Mouse (Mus musculus) ES-E14 (cell line): ENCODE results near the gene Stpg1. TPM values are rescaled to one million over a fixed set of nuclear protein-coding genes. Genes with fewer than 3 reads are reported as not detected.
A peak's percentile ranks its signal among the peaks of the same experiment; 100 is the strongest.

Experiments
- DNase-seq: peaks from one replicate; pipeline ENCODE4 v3.0.0-alpha.2; 2013; ENCODE audit warnings: low read depth, low spot score
- H3K27ac ChIP-seq: 2 replicates; pipeline ENCODE4 v1.5.1; 2012; ENCODE audit warnings: low read depth, mild to moderate bottlenecking, low read length, moderate library complexity, mixed read lengths; ENCODE audit not compliant: poor library complexity, insufficient read depth, severe bottlenecking
- H3K36me3 ChIP-seq: 2 replicates; pipeline ENCODE4 v1.6.1; 2012; ENCODE audit warnings: mild to moderate bottlenecking, low read length, moderate library complexity, mixed read lengths; ENCODE audit not compliant: control insufficient read depth, poor library complexity, insufficient read depth, severe bottlenecking
- H3K4me1 ChIP-seq, 2 experiments: fragments of 150-350 bp in 1 of 2; sonication (generic) in 1 of 2; 2 replicates each; pipeline ENCODE4 v1.6.1; 2012; ENCODE audit warnings: low read length in 2 of 2, mild to moderate bottlenecking in 1 of 2, mixed read lengths in 1 of 2; ENCODE audit not compliant: control insufficient read depth in 2 of 2, insufficient read depth in 2 of 2, poor library complexity in 1 of 2
- H3K4me3 ChIP-seq, 2 experiments: fragments of 150-350 bp in 1 of 2; sonication (generic) in 1 of 2; 2 replicates each; pipeline ENCODE4 v1.5.1; 2012; ENCODE audit warnings: low read length in 2 of 2, low read depth in 1 of 2, mild to moderate bottlenecking in 1 of 2, mixed read lengths in 1 of 2; ENCODE audit not compliant: insufficient read depth in 1 of 2, poor library complexity in 1 of 2, severe bottlenecking in 1 of 2
- H3K9ac ChIP-seq: 2 replicates; pipeline ENCODE4 v1.6.1; 2012; ENCODE audit warnings: low read depth, mild to moderate bottlenecking, low read length, mixed read lengths; ENCODE audit not compliant: poor library complexity, insufficient read depth, severe bottlenecking
- H3K9me3 ChIP-seq: fragments of 150-350 bp; sonication (generic); 2 replicates; pipeline ENCODE4 v1.6.1; 2012; ENCODE audit warnings: low read depth, mild to moderate bottlenecking, low read length; ENCODE audit not compliant: control insufficient read depth, insufficient read depth
- CHD2 ChIP-seq: IDR thresholded peaks from 2 replicates; pipeline ENCODE4 v1.6.1; 2014; ENCODE audit warnings: mild to moderate bottlenecking, low read depth, low read length, inconsistent platforms
- HCFC1 ChIP-seq: IDR thresholded peaks from 2 replicates; pipeline ENCODE4 v1.6.1; 2012; ENCODE audit warnings: low read length, inconsistent platforms, borderline replicate concordance; ENCODE audit not compliant: insufficient read depth
- MAFK ChIP-seq: IDR thresholded peaks from 2 replicates; pipeline ENCODE4 v1.6.1; 2014; ENCODE audit warnings: mild to moderate bottlenecking, low read depth, low read length, inconsistent platforms; ENCODE audit not compliant: insufficient read depth
- ZC3H11A ChIP-seq: IDR thresholded peaks from 2 replicates; pipeline ENCODE4 v1.6.1; 2012; ENCODE audit warnings: low read depth, mild to moderate bottlenecking, inconsistent platforms, low read length, borderline replicate concordance
- ZNF384 ChIP-seq: IDR thresholded peaks from 2 replicates; pipeline ENCODE4 v1.6.1; 2012; ENCODE audit warnings: low read depth, low read length, inconsistent platforms
- in situ Hi-C, 2 experiments: fragments of 600-800 bp; cut with MboI; formaldehyde crosslinking; loops; one replicate each; pipeline ENCODE4 v1.15.1; 2025; ENCODE audit warnings: low sequenced_read_pairs in 2 of 2, inconsistent platforms in 1 of 2; ENCODE audit not compliant: unreplicated experiment in 2 of 2
- total RNA-seq: library from RNA; depleted of rRNA; stranded (reverse); fragments of 300-350 nt; gene quantifications from 2 replicates; pipeline ENCODE4 v1.2.3, GENCODE M21; 2012

The Stpg1 gene
- total RNA-seq, 1 experiment, result 0.09 TPM

GRCm38 (mm10) chr4:135489256-135489655 lies 5.3 kb upstream of the Stpg1 start:
- Histone ChIP-seq H3K9ac (no peak overlapping the region), H3K36me3 (no peaks in the 10 kb centered on the region; the same call in 1 of the 2 replicates), H3K4me3 (no peak overlapping the region), H3K4me1 (peaks cover 3 to 7% of the 10 kb centered on the region in 2 experiments; a peak in 1 of 4 replicates), H3K27ac (no peak overlapping the region), H3K9me3 (no peaks in the 10 kb centered on the region)
- TF ChIP-seq ZC3H11A (no peak), MAFK (no peak), CHD2 (no peak), ZNF384 (no peak), HCFC1 (no peak)
- no peak for DNase-seq
- in situ Hi-C loops, result no loop called here

GRCm38 (mm10) chr4:135493271-135493670 lies 1.3 kb upstream of the Stpg1 start:
- no peak overlapping the region for H3K9ac ChIP-seq
- in situ Hi-C loops, result no loop called here
- no peak overlapping the region for H3K27ac ChIP-seq
- TF ChIP-seq ZNF384 (no peak), CHD2 (no peak)
- DNase-seq, result no peak
- peak overlapping the region in 1 of 2 experiments; percentile 95; a peak in 2 of 4 replicates for H3K4me3 ChIP-seq
- H3K36me3 ChIP-seq, result no peaks in the 10 kb centered on the region; the same call in 1 of the 2 replicates
- peaks cover 3 to 8% of the 10 kb centered on the region in 2 experiments; a peak in 1 of 4 replicates for H3K4me1 ChIP-seq
- H3K9me3 ChIP-seq, result no peaks in the 10 kb centered on the region

GRCm38 (mm10) chr4:135493691-135494520 lies 684 bp upstream of the Stpg1 start:
- no peak for DNase-seq
- no peaks in the 10 kb centered on the region for H3K36me3 ChIP-seq
- H3K4me3 ChIP-seq, result peak overlapping the region; percentile 75 to 95
- in situ Hi-C loops, result no loop called here
- H3K9ac ChIP-seq, result peak overlapping the region; percentile 57
- TF ChIP-seq HCFC1 (no peak), MAFK (no peak), CHD2 (no peak), ZC3H11A (no peak), ZNF384 (0 out of 2 replicates have a peak, but pooled peaks have one; percentile 7)
- no peak overlapping the region for H3K27ac ChIP-seq
- no peaks in the 10 kb centered on the region for H3K9me3 ChIP-seq
- peaks cover 3 to 8% of the 10 kb centered on the region in 2 experiments; a peak in 1 of 4 replicates for H3K4me1 ChIP-seq

GRCm38 (mm10) chr4:135495397-135495791 lies 804 bp downstream of the Stpg1 start:
- H3K9me3 ChIP-seq, result no peaks in the 10 kb centered on the region
- H3K9ac ChIP-seq, result peak overlapping the region; percentile 47; the same call in 1 of the 2 replicates
- TF ChIP-seq CHD2 (no peak), ZNF384 (no peak), MAFK (no peak), ZC3H11A (no peak), HCFC1 (no peak)
- H3K4me1 ChIP-seq, result peaks cover 3 to 8% of the 10 kb centered on the region in 2 experiments; a peak in 1 of 4 replicates
- in situ Hi-C loops, result no loop called here
- peak overlapping the region; percentile 89 to 95; a peak in 3 of 4 replicates for H3K4me3 ChIP-seq
- no peak overlapping the region for H3K27ac ChIP-seq
- no peak for DNase-seq
- H3K36me3 ChIP-seq, result no peaks in the 10 kb centered on the region
